Mouse (Mus musculus) heart, adult 2 months (tissue): ENCODE data around the gene Fam161a. TPM values are rescaled to one million over a fixed set of nuclear protein-coding genes. Genes with fewer than 3 reads are reported as not detected.
A peak's percentile ranks its signal among the peaks of the same experiment; 100 is the strongest.

ENCODE experiments used
- DNase-seq, 2 experiments: peaks; one replicate each; pipeline ENCODE4 v3.0.0; 2021
- H3K27ac ChIP-seq: fragments of 200-600 bp; 2 replicates; pipeline ENCODE4 v1.8.1; 2022
- H3K27me3 ChIP-seq: fragments of 200-500 bp; 2 replicates; pipeline ENCODE4 v1.6.1; 2012; ENCODE audit warnings: mild to moderate bottlenecking, low read length, inconsistent platforms, mixed read lengths; ENCODE audit not compliant: control insufficient read depth, insufficient read depth
- H3K36me3 ChIP-seq: fragments of 200-500 bp; 2 replicates; pipeline ENCODE4 v1.6.1; 2012; ENCODE audit warnings: low read length, inconsistent platforms; ENCODE audit not compliant: control insufficient read depth, insufficient read depth
- H3K4me1 ChIP-seq: fragments of 200-500 bp; 2 replicates; pipeline ENCODE4 v1.6.1; 2011; ENCODE audit warnings: low read length; ENCODE audit not compliant: control insufficient read depth, insufficient read depth
- H3K4me3 ChIP-seq: fragments of 200-600 bp; 2 replicates; pipeline ENCODE4 v1.8.1; 2022
- H3K79me2 ChIP-seq: fragments of 200-500 bp; replicated peaks from 2 replicates; pipeline ENCODE4 v1.6.1; 2012; ENCODE audit warnings: mild to moderate bottlenecking, inconsistent platforms, low read length, moderate library complexity, mixed read lengths; ENCODE audit not compliant: control insufficient read depth, insufficient read depth
- H3K9ac ChIP-seq: fragments of 200-500 bp; 2 replicates; pipeline ENCODE4 v1.6.1; 2012; ENCODE audit warnings: low read depth, mild to moderate bottlenecking, control low read depth, inconsistent platforms, low read length, mixed read lengths
- CTCF ChIP-seq: fragments of 200-600 bp; IDR thresholded peaks from 2 replicates; pipeline ENCODE4 v1.8.1; 2022; ENCODE audit warnings: antibody characterized with exemption, mild to moderate bottlenecking, moderate library complexity
- EP300 ChIP-seq: fragments of 200-500 bp; IDR thresholded peaks from 2 replicates; pipeline ENCODE4 v1.6.1; 2011; ENCODE audit warnings: low read depth, low read length, control low read depth; ENCODE audit not compliant: insufficient read depth
- POLR2A ChIP-seq: fragments of 200-500 bp; IDR thresholded peaks from 2 replicates; pipeline ENCODE4 v1.6.1; 2011; ENCODE audit warnings: mild to moderate bottlenecking, low read depth, low read length, control low read depth; ENCODE audit not compliant: insufficient read depth
- WGBS: fragments of 180-500 bp; shearing (Covaris S2); methylation state at CpG from one replicate; pipeline ENCODE4 v1.1.7; 2018; 5-methylcytosine and 5-hydroxymethylcytosine counted together
- intact Hi-C: fragments of 180-260 bp; cut with DNase I; formaldehyde crosslinking; loops from one replicate; pipeline ENCODE4 v1.15.1; 2025
- polyA plus RNA-seq: library from polyadenylated mRNA; depleted of rRNA; stranded (reverse); fragments of >200 nt; gene quantifications from 2 replicates; pipeline ENCODE4 v1.2.3, GENCODE M21; 2012
- total RNA-seq, 2 experiments: library from RNA; stranded (reverse); gene quantifications; 2 replicates each; pipeline ENCODE4 v1.2.3; 2021

The Fam161a gene
- total and polyA plus RNA-seq, 3 experiments: 1.2 to 2.3 (median 1.9) TPM

- Histone ChIP-seq H3K27ac (no peak overlapping the region), H3K27me3 (no peaks in the 10 kb centered on the region), H3K79me2 (peaks cover 2% of the 10 kb centered on the region; the same call in 1 of the 2 replicates), H3K9ac (no peak overlapping the region), H3K4me1 (peaks cover 2% of the 10 kb centered on the region), H3K36me3 (peaks cover 5% of the 10 kb centered on the region), H3K4me3 (no peak overlapping the region)
- no peak for DNase-seq
- 100% methylated on average over 1 of the region's 1 CpGs for WGBS
- TF ChIP-seq CTCF (no peak), POLR2A (no peak), EP300 (no peak)
- intact Hi-C loops: loop anchor here (5.0 to 10.0 kb wide), 2 partner anchors 188 to 456 kb away; partner anchors contain the start of gene Tmem17
Observed at GRCm38 (mm10) chr11:22970546-22970945, 36.8 kb upstream of the Fam161a start.

GRCm38 (mm10) chr11:22971835-22972709, 35.3 kb upstream of the Fam161a start, which contains the start of gene Zrsr1:
TSS of gene Zrsr1 (plus strand) at chr11:22972005.
- peak within 1 kb of the TSS; percentile 90 for H3K27ac ChIP-seq
- TF ChIP-seq EP300 (no peak), POLR2A (peak; percentile 90), CTCF (no peak)
- H3K4me3 ChIP-seq: peak within 1 kb of the TSS; percentile 74
- peak; percentile 72 to 79 for DNase-seq
- H3K79me2 ChIP-seq: peaks cover 5% of the 10 kb centered on the region; the same call in 1 of the 2 replicates
- peaks cover 3% of the 10 kb centered on the region for H3K4me1 ChIP-seq
- H3K27me3 ChIP-seq: no peaks in the 10 kb centered on the region
- H3K9ac ChIP-seq: peak within 1 kb of the TSS; percentile 76
- intact Hi-C loops: loop anchor here (5.0 to 10.0 kb wide), 2 partner anchors 190 to 457 kb away; partner anchors contain the start of gene Tmem17
- WGBS: 46% methylated on average over 56 of the region's 56 CpGs
- H3K36me3 ChIP-seq: peaks cover 15% of the 10 kb centered on the region

GRCm38 (mm10) chr11:22972746-22973526, 34.4 kb upstream of the Fam161a start:
- WGBS: 49% methylated on average over 44 of the region's 46 CpGs
- Histone ChIP-seq H3K79me2 (peaks cover 5% of the 10 kb centered on the region; the same call in 1 of the 2 replicates), H3K4me3 (peak overlapping the region; percentile 74), H3K27me3 (no peaks in the 10 kb centered on the region), H3K4me1 (peaks cover 3% of the 10 kb centered on the region), H3K27ac (peak overlapping the region; percentile 90), H3K36me3 (peaks cover 20% of the 10 kb centered on the region), H3K9ac (peak overlapping the region; percentile 76)
- TF ChIP-seq EP300: no peak; the same call in 1 of the 2 replicates
- TF ChIP-seq POLR2A: peak; percentile 83
- peak; percentile 86 to 90 for DNase-seq
- intact Hi-C loops: loop anchor here (5.0 to 10.0 kb wide), 2 partner anchors 191 to 458 kb away; partner anchors contain the start of gene Tmem17

- peaks cover 7% of the 10 kb centered on the region; the same call in 1 of the 2 replicates for H3K79me2 ChIP-seq
- no peaks in the 10 kb centered on the region for H3K27me3 ChIP-seq
- no peak for DNase-seq
- H3K36me3 ChIP-seq: peaks cover 20% of the 10 kb centered on the region
- WGBS: 57% methylated on average over 14 of the region's 14 CpGs
- H3K4me1 ChIP-seq: peaks cover 3% of the 10 kb centered on the region
- intact Hi-C loops: loop anchor here (5.0 to 10.0 kb wide), 2 partner anchors 191 to 459 kb away; partner anchors contain the start of gene Tmem17
- peak overlapping the region; percentile 44 for H3K9ac ChIP-seq
- H3K4me3 ChIP-seq: peak overlapping the region; percentile 74
- no peak for TF ChIP-seq EP300
- TF ChIP-seq POLR2A: no peak
- no peak for TF ChIP-seq CTCF
- H3K27ac ChIP-seq: peak overlapping the region; percentile 90
Observed at GRCm38 (mm10) chr11:22973599-22973998, 33.7 kb upstream of the Fam161a start.

GRCm38 (mm10) chr11:22978215-22978614, 29.1 kb upstream of the Fam161a start:
- intact Hi-C loops: loop anchor here (5.0 to 10.0 kb wide), 2 partner anchors 463 to 691 kb away; partner anchors contain the start of gene Tmem17
- H3K27ac ChIP-seq: no peak overlapping the region

More at GRCm38 (mm10) chr11:22978215-22978614, 29.1 kb upstream of the Fam161a start:
- no peaks in the 10 kb centered on the region for H3K27me3 ChIP-seq
- H3K4me1 ChIP-seq: peaks cover 9% of the 10 kb centered on the region
- 89% methylated on average over 3 of the region's 3 CpGs for WGBS
- no peak overlapping the region for H3K4me3 ChIP-seq
- peaks cover 7% of the 10 kb centered on the region; the same call in 1 of the 2 replicates for H3K79me2 ChIP-seq
- peaks cover 20% of the 10 kb centered on the region for H3K36me3 ChIP-seq
- no peak overlapping the region for H3K9ac ChIP-seq
- no peak for TF ChIP-seq POLR2A
- no peak for TF ChIP-seq CTCF
- TF ChIP-seq EP300: no peak
- DNase-seq: no peak
